27 mouse cellular contexts compared by ENCODE assay signal in genomic region chr12:108672908-108673307, GRCm38 (mm10). TPM values are rescaled to one million over a fixed set of nuclear protein-coding genes. Genes with fewer than 3 reads are reported as not detected.
DNase-seq lines count a peak whose midpoint lies in the region; ATAC-seq and TF ChIP-seq lines count a peak whose summit lies in the region.
"Had no signal": no experiment of that assay in that cellular context is flagged by ENCODE, and none has a peak within 500 bp of the region (broad histone marks: within the 10 kb centered on the region; RNA-seq: fewer than 3 reads in every experiment).

No protein-coding gene starts in this region.

- no peak overlapping the region for H3K27ac ChIP-seq in lung, postnatal 0 days (ENCODE audit: low read length)
- no peak overlapping the region for H3K27ac ChIP-seq in forebrain, embryonic 15.5 days (replicated peaks)
- H3K27ac ChIP-seq: embryonic facial prominence, embryonic 10.5 days; embryonic facial prominence, embryonic 13.5 days; forebrain, embryonic 12.5 days; heart, embryonic 13.5 days; hindbrain, embryonic 10.5 days; hindbrain, embryonic 13.5 days had no signal

- TF ChIP-seq CTCF in lung, postnatal 0 days (IDR thresholded peaks at IDR 0.05) = no peak

- peaks cover 8% of the 10 kb centered on the region; the same call in 1 of the 2 replicates for H3K4me1 ChIP-seq in lung, postnatal 0 days (ENCODE audit: insufficient read depth, low read depth, low read length)
- peaks cover 12% of the 10 kb centered on the region for H3K4me1 ChIP-seq in forebrain, embryonic 15.5 days
- H3K4me1 ChIP-seq: embryonic facial prominence, embryonic 10.5 days; hindbrain, embryonic 10.5 days had no signal

- no peak overlapping the region for H3K9ac ChIP-seq in lung, postnatal 0 days (replicated peaks; ENCODE audit: low read depth)
- H3K9ac ChIP-seq in forebrain, embryonic 15.5 days (replicated peaks) = no peak overlapping the region
- H3K9ac ChIP-seq: embryonic facial prominence, embryonic 13.5 days; forebrain, embryonic 12.5 days; forebrain, postnatal 0 days; heart, embryonic 13.5 days; hindbrain, embryonic 13.5 days had no signal

- 53% methylated on average over 3 of the region's 4 CpGs for WGBS in lung, postnatal 0 days
- WGBS in forebrain, embryonic 15.5 days = 89% methylated on average over 4 of the region's 4 CpGs

- no peak overlapping the region for H3K4me2 ChIP-seq in lung, postnatal 0 days (replicated peaks; ENCODE audit: low read depth, low read length)
- no peak overlapping the region for H3K4me2 ChIP-seq in forebrain, embryonic 15.5 days (replicated peaks)
- H3K4me2 ChIP-seq: embryonic facial prominence, embryonic 13.5 days; forebrain, embryonic 12.5 days; heart, embryonic 13.5 days; hindbrain, embryonic 13.5 days had no signal

- H3K36me3 ChIP-seq in lung, postnatal 0 days (ENCODE audit: insufficient read depth, low read length) = no peaks in the 10 kb centered on the region
- peaks cover 44% of the 10 kb centered on the region for H3K36me3 ChIP-seq in forebrain, embryonic 15.5 days
- H3K36me3 ChIP-seq: G1E had no signal

- no peak for TF ChIP-seq EP300 in lung, postnatal 0 days (IDR thresholded peaks at IDR 0.05)

- H3K27me3 ChIP-seq in lung, postnatal 0 days (replicated peaks; ENCODE audit: insufficient read depth, low read length) = no peaks in the 10 kb centered on the region
- H3K27me3 ChIP-seq in forebrain, embryonic 15.5 days = no peaks in the 10 kb centered on the region
- H3K27me3 ChIP-seq: CH12.LX; embryonic facial prominence, embryonic 13.5 days; forebrain, embryonic 12.5 days; heart, embryonic 13.5 days; hindbrain, embryonic 13.5 days; Patski had no signal

- H3K9me3 ChIP-seq in lung, postnatal 0 days (ENCODE audit: low read length) = no peaks in the 10 kb centered on the region
- no peaks in the 10 kb centered on the region for H3K9me3 ChIP-seq in forebrain, embryonic 15.5 days
- H3K9me3 ChIP-seq: embryonic facial prominence, embryonic 10.5 days; embryonic facial prominence, embryonic 13.5 days; forebrain, embryonic 12.5 days; heart, embryonic 10.5 days; heart, embryonic 13.5 days; hindbrain, embryonic 10.5 days; hindbrain, embryonic 13.5 days had no signal

- no peak overlapping the region for H3K4me3 ChIP-seq in lung, postnatal 0 days (ENCODE audit: low read depth, low read length)
- no peak overlapping the region for H3K4me3 ChIP-seq in forebrain, embryonic 15.5 days
- H3K4me3 ChIP-seq: embryonic facial prominence, embryonic 10.5 days; embryonic facial prominence, embryonic 13.5 days; erythroblast, embryonic 14.5 days; forebrain, embryonic 12.5 days; heart, embryonic 10.5 days; heart, embryonic 13.5 days; hindbrain, embryonic 10.5 days; hindbrain, embryonic 13.5 days had no signal

- no peak for DNase-seq in lung, postnatal 0 days (ENCODE audit: low spot score)
- no peak for DNase-seq in lung, postnatal 25 days (ENCODE audit: low spot score)
- peak; percentile 57 for DNase-seq in thymus, postnatal 0 days (ENCODE audit: low spot score)
- peak; percentile 50 for DNase-seq in thymus, postnatal 25 days
- no peak for DNase-seq in right cerebral cortex, adult 18-20 months
- no peak for DNase-seq in layer of hippocampus, adult 9-10 months (ENCODE audit: low spot score)
- DNase-seq: adrenal gland, adult 2 months; adrenal gland, postnatal 14 days; B cell, adult 2 months; cerebellum, adult 8-10 months; embryo, embryonic 11 days; forebrain, postnatal 0 days; gastrocnemius, postnatal 25 days; heart, adult 18-20 months had no signal

- peak; percentile 24 for ATAC-seq in lung, postnatal 0 days
- no peak for ATAC-seq in forebrain, embryonic 15.5 days (replicated peaks)
- ATAC-seq: forebrain, postnatal 0 days; hindbrain, embryonic 16.5 days; Patski had no signal

RNA-seq across cellular contexts. Expression of gene Degs2, which starts 29.2 kb away (rescaled TPM):
- polyA plus RNA-seq in lung, postnatal 0 days (2015; fragmentation: Nextera tagmentation; extraction: Ambion mirVana) = 0.74 and 0.75 TPM in 2 replicates
- polyA plus RNA-seq in thymus, postnatal 0 days (2015; fragmentation: Nextera tagmentation; extraction: Ambion mirVana) = 16.3 and 16.6 TPM in 2 replicates
- 2.0 and 3.7 TPM in 2 replicates for polyA plus RNA-seq in forebrain, embryonic 15.5 days (2015; fragmentation: Nextera tagmentation; extraction: Ambion mirVana)
- polyA plus RNA-seq: erythroblast, embryonic 14.5 days; G1E had no signal

Comparison
In these comparisons a context has a peak if more than half of its experiments do, and no peak if none do; other contexts are left out.
1. DNase-seq: peak in thymus, postnatal 0 days (single experiment) and thymus, postnatal 25 days (single experiment); none in lung, postnatal 0 days (single experiment), lung, postnatal 25 days (single experiment), right cerebral cortex, adult 18-20 months (single experiment) and layer of hippocampus, adult 9-10 months (single experiment).